Mouse (Mus musculus): Measurements from ENCODE around the gene Htra3.

Htra3 gene

DNA sequence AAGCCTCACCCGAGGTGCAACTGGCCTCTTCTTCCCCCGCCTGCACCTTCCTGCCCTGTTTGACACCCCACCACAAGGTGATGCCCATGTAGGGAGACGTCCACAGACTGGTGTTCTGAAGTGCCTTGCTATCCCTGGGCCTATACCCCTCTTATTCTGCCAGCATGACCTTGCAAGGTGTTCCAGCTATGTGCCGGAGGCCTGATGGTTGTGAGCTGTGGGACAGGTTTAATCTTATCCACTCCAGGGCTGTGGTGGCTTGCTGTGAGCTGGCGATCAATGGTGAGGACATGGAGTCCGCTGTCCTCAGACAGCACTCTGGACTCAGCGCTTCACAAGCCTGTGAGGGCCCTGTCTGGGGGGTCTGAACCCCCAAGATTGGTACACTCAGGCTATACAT is 69.2 kb downstream of the Htra3 start:
- no peak for DNase-seq

GRCm38 (mm10) chr5:35609971-35610370 is 69.6 kb downstream of the Htra3 start:
- no peak for DNase-seq

- DNase-seq, result no peak
Measured at GRCm38 (mm10) chr5:35609381-35609780, 70.2 kb downstream of the Htra3 start.

DNA sequence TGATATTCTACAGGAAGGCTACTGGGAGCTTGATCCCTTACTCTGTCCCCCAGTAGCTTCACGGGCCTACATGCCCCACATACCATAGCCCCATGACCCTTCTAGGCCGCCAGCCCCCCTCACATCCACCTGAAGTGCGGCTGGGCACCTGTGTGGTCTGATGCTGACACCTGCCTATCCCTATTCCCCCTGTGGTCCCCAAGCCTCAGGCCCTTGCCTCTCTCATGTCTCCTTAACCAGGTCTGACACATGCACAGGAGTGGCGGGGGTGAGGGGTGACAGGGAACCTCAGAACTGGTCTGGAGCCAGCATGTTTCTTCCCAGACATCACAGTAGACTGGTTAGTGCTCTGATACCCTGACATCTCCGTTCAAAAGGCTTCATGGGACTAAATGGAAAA is 71.0 kb downstream of the Htra3 start:
- DNase-seq, result no peak

- DNase-seq, result no peak
Measured at GRCm38 (mm10) chr5:35607784-35608183, 71.8 kb downstream of the Htra3 start.

- no peak for DNase-seq
Measured at GRCm38 (mm10) chr5:35606800-35607199, 72.8 kb downstream of the Htra3 start.

DNA sequence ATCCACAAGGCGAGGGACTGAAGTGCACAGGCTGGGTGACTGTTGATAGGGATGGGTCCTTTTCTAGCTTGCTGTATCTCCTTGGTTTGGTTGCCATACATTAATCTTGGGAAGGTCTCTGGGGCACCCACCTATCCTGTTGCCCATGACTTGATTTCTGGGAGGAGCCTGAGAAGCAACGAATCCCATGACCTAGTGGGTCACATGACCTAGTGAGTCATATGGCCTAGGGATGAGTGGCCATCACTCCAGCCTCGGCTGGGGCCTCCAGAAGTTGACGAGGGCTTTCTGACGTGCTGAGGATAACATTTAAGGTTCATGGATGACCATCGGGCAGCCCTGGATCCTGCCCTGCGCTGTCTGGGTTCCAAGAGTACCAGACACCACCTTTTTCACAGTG is 74.2 kb downstream of the Htra3 start:
- DNase-seq, result no peak
